Mouse (Mus musculus) urinary bladder, postnatal 25 days (tissue): ENCODE data around the gene Rbmx2.

Source experiments
- DNase-seq: peaks from one replicate; pipeline ENCODE4 v3.0.0; 2022; ENCODE audit warnings: low spot score

Rbmx2 gene

DNA sequence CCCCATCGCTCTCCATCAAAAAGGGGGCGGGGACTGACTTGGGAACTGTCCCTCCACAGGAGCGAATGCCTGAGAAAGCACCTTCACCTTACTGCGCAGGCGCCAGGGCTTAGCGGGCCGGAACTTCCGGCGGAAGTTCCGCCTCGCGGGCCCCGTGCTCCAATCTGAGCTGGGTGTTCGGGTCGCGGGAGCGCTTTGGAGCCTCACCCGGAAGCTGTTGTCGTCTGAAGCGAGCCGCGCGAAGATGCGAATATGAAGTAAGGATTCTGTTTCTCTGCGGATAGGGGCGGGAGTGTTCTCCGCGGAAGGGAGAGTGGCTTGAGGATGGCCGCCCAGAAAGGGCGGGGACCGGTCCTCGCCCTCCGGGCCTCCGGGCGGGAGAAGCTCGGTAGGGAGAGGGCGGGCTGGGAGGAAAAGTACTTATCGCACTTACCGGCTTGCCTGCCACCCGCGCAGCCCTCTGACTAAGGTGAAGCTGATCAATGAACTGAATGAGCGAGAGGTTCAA lies at the start of gene Rbmx2:
Gene Rbmx2, plus strand, starts transcription at position 141 of the 508 bp plus-strand sequence.
- DNase-seq: peak; percentile 78

DNA sequence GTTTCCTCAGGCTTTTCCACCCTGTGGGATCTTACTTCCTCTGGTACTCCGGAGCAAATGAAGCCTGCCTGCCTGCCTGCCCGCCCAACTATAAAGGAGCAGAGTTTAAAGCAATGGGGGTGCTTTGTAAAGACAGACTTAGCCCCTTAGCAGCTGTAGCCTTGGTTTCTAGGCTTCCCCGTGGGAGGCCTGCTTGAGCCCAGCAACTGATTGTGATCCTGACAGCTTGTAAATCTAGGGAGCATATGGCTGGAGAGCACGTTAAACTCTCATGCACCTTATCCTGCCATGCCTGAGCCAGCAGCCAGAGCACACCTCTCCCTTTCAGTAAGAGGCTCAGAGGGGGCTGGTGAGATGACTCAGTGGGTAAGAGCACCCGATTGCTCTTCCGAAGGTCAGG lies 28.0 kb upstream of the Rbmx2 start:
- DNase-seq: no peak

DNA sequence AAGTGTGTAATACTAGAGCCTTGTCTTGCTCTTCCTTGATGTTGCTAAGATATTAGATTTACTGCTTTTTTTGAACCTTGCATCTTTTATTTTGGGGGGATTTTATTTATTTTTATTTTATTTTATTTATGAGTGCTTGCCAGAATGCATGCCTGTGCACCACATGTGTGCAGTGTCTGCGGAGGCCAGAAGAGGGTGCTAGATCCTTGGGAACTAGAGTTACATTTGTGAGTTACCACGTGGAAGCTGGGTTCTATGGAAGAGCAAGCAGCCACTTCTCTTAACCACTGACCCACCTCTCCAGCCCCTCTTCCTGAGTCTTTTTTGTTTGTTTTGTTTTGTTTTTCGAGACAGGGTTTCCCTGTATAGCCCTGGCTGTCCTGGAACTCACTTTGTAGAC lies 25.2 kb upstream of the Rbmx2 start:
- no peak for DNase-seq

DNA sequence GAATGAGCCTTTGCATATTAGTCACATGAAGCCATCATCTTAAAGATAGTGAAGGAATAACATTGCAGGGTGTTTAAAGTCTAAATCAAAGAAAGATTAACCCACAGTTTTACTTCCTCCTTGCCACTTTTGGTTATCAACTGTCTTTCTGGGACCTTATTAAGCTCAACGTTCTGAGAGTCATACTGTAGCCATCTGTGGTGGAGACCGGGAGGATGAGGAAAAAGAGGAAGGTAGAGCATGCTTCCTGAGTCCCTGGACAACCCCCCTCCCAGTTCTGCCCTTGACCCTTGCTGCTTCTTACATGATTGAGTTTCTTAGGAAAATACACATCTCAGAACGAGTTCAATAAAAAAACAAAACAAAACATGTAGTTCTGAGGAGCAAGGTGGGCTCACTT lies 23.1 kb upstream of the Rbmx2 start:
- DNase-seq: no peak

DNA sequence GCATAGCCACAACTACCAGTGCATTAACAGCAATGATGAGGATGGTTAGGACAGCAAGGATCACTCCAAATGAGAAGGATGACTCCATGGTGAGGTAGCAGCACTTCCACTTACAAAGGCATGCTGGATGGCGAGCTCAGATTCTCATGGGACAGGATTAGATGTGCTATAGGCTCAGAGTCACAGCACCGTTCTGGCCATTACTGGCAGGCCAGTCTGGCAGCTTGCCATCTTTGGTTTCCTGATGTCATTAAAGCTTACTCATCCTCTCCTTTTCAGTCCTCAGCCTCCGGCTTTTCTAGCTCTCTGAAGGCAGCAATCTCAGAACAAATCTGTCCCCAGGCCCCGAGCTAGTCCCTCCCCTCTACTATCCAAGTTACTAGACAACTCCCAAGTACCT lies 20.6 kb upstream of the Rbmx2 start, which contains the start of gene Gpr119:
Gene Gpr119, minus strand, starts transcription at position 308 of the 400 bp plus-strand sequence.
- DNase-seq: no peak

DNA sequence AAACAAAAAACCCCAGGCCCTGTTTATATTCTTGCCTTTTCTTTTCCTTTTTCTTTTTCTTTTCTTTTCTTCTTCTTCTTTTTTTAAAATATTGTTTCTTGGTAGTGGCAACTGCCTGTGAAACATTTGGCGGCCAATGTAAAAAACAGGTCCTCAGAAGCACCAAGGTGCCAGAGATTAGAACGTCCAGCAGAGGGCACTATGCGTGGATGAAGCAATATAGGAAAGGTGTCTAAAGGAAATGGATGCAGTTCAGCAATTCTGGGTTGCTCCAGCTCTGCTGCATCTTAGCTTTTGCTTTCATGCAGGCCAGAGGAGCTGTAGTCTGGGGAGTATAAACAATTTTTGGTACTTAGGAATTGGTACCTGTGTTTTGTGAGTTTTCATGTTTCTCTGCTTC lies 11.4 kb upstream of the Rbmx2 start:
- DNase-seq: peak; percentile 35

DNA sequence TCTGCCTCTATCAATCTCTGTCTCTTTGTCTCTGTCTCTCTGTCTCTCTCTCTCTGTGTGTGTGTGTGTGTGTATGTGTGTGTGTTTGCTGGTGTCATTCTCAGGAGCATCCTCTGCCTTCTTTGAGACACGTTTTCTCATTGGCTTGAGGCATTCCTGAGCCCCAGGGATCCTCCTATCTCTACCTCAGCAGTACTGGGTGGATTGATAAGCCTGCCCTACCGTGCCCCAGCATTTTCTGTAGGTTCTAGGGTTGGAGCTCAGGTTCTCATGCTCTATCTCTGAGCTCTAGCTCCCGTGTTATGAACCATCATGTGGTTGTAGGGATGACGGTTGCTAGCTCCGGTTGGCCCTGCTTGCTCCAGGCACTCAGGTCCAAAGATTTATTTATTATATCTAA lies 10.9 kb upstream of the Rbmx2 start:
- no peak for DNase-seq

DNA sequence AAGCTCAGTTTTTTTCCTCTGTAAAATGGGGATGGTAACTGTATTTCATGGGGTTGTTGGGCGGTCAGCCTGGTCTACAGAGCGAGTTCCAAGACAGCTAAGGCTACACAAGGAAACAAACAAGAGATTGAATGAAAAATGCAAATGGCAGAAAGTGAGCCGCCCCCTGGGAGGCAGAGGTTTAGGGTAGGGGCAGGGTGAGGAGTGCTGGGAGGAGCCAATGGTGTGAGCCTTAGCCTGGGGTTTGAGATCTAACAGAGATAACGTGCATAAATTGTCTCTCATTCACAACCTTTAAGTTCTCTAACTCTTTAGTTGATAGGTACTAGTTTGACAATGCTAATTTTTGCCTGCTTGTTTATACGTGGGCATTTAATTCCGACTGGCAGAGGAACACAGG lies 344 bp upstream of the Rbmx2 start:
- no peak for DNase-seq

DNA sequence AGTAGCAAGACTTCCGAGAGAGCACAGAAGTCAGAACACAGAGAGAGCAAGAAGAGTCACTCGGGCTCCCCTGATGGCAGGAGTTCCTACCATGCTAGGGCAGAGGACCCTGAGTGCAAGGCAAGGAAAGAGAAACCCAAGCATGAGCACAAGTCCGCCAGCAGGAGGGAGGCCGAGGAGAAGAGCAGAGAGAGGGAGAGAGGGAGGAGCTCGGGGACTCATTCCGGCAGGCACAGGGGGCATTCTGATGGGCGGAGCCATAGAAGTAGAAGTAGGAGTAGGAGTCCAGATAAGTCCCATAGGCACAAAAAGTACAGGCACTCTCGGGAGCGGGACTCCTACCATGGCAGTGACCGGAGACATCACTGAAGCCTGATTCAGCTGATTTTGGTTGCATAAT lies 14.9 kb downstream of the Rbmx2 start:
- DNase-seq: no peak

DNA sequence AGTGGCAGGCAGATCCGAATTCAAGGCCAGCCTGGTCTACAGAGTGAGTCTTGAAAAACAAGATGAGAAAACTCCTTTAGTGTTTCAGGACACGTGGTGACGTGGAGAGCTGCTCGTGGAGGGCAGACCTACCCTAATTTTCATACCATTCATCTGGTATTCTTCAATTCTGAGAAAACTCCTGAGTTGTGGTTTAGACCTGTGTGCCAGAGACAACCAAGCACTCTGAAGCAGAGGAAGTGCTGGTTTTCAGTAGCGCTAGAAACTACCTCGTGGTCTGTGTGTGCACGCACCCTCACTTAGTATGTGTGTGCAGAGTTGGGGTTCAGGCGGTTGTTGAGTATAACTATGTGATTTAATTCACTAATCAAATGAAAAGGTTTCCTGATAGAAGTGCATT lies 18.0 kb downstream of the Rbmx2 start:
- no peak for DNase-seq

DNA sequence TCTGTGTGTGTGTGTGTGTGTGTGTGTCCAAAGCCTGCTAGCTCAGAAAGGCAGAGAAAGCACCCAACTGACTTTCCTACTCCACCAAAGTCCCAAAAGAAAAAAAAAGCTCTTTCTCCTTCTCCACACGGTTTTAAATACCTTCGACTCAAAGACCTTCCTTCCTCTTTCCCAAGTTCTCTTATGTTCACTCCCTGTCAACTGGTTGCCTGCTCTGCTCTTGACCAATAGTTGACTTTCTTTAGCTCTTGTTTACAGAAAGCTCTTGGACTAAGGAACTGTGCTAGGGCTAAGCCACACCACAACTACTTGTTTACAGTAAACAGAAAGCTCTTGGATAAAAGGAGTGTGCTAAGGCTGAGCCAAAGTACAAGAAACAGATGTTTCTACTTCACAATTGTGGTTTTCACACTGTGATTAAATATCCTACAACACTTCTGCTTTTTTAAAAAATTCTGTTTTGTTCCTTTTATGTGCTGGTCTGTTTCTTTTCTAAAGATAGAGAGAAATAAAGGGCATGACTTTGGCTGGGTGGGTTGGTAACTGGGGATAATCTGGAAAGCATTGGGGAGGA lies 60.0 kb downstream of the Rbmx2 start:
- no peak for DNase-seq
